Comparison of ENCODE assay signal across 20 mouse cellular contexts in the genomic region with DNA sequence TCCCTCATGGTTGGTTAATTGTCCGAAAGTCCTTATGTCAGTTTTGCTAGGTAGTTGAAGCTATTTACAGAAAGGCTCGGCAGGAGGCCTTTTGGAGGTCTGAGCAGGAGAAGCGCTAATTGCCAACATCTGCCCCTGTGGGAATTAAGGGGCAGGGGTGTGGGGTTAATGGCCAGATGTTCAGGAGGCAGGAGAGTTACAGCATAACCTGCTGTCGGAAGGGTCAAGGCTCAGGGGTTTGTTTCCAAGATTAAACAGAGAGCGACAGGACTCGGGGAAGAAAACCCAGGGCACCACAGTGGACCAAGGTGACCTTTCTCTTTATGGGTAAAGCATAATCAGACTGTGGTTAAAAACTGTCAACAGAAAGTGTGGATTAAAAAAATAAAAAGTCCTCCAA. TPM values are rescaled to one million over a fixed set of nuclear protein-coding genes. Genes with fewer than 3 reads are reported as not detected.
DNase-seq lines count a peak whose midpoint lies in the region; ATAC-seq and TF ChIP-seq lines count a peak whose summit lies in the region.
"Had no signal": no experiment of that assay in that cellular context is flagged by ENCODE, and none has a peak within 500 bp of the region (broad histone marks: within the 10 kb centered on the region; RNA-seq: fewer than 3 reads in every experiment).

No protein-coding gene starts in this region.

- DNase-seq in hindbrain, embryonic 10.5 days (ENCODE audit: low spot score) = peak; percentile 68
- DNase-seq in hindbrain, embryonic 14.5 days (ENCODE audit: low spot score) = no peak
- peak; percentile 81 for DNase-seq in embryo, embryonic 10 days (ENCODE audit: low spot score)
- DNase-seq in kidney, adult 2 months = peak; percentile 71
- DNase-seq in layer of hippocampus, postnatal 14 days (ENCODE audit: low spot score in 2 of 2) = no peak
- DNase-seq in frontal cortex, postnatal 25 days (ENCODE audit: low spot score in 2 of 2) = no peak
- no peak for DNase-seq in right cerebral cortex, postnatal 4 days
- DNase-seq: cerebellum, adult 2 months; heart, postnatal 36 days; left cerebral cortex, postnatal 4 days; thymus, postnatal 36 days had no signal

- 17% methylated on average over 6 of the region's 6 CpGs for WGBS in hindbrain, embryonic 10.5 days
- WGBS in hindbrain, embryonic 14.5 days = 19% methylated on average over 6 of the region's 6 CpGs
- 29% methylated on average over 6 of the region's 6 CpGs for WGBS in kidney, adult 2 months
- under 1% methylated on average over 6 of the region's 6 CpGs for WGBS in limb, embryonic 12.5 days

- no peaks in the 10 kb centered on the region for H3K36me3 ChIP-seq in hindbrain, embryonic 10.5 days
- H3K36me3 ChIP-seq in hindbrain, embryonic 14.5 days (replicated peaks; ENCODE audit: control insufficient read depth, insufficient read depth) = no peaks in the 10 kb centered on the region
- H3K36me3 ChIP-seq in kidney, adult 2 months (ENCODE audit: control insufficient read depth, insufficient read depth, low read length) = no peaks in the 10 kb centered on the region
- H3K36me3 ChIP-seq in limb, embryonic 12.5 days = no peaks in the 10 kb centered on the region
- H3K36me3 ChIP-seq: embryonic facial prominence, embryonic 13.5 days; intestine, embryonic 15.5 days; stomach, embryonic 15.5 days had no signal

- no peak for ATAC-seq in hindbrain, embryonic 14.5 days (ENCODE audit: low FRiP score)
- ATAC-seq in limb, embryonic 12.5 days (ENCODE audit: insufficient number of reproducible peaks, insufficient read depth, low FRiP score, low TSS enrichment, low read depth) = no peak
- ATAC-seq: forebrain, embryonic 14.5 days; intestine, embryonic 15.5 days had no signal

- no peaks in the 10 kb centered on the region for H3K9me3 ChIP-seq in hindbrain, embryonic 10.5 days
- H3K9me3 ChIP-seq in hindbrain, embryonic 14.5 days (ENCODE audit: control insufficient read depth, low read length) = no peaks in the 10 kb centered on the region
- no peaks in the 10 kb centered on the region for H3K9me3 ChIP-seq in limb, embryonic 12.5 days
- H3K9me3 ChIP-seq: embryonic facial prominence, embryonic 13.5 days; intestine, embryonic 15.5 days; stomach, embryonic 15.5 days had no signal

- TF ChIP-seq CTCF in kidney, adult 2 months (conservative IDR thresholded peaks at IDR 0.05; ENCODE audit: insufficient read depth, insufficient read length, low read depth, low read length) = no peak

- H3K4me3 ChIP-seq in hindbrain, embryonic 10.5 days = no peak overlapping the region
- H3K4me3 ChIP-seq in hindbrain, embryonic 14.5 days (replicated peaks; ENCODE audit: low read length) = no peak overlapping the region
- H3K4me3 ChIP-seq in kidney, adult 2 months (ENCODE audit: insufficient read depth, low read depth, low read length) = no peak overlapping the region
- H3K4me3 ChIP-seq in limb, embryonic 12.5 days (replicated peaks) = no peak overlapping the region
- H3K4me3 ChIP-seq: embryonic facial prominence, embryonic 13.5 days; intestine, embryonic 15.5 days; stomach, embryonic 15.5 days had no signal

- TF ChIP-seq POLR2A in kidney, adult 2 months (IDR thresholded peaks at IDR 0.05; ENCODE audit: low read depth, low read length) = no peak

- H3K27me3 ChIP-seq in hindbrain, embryonic 10.5 days (ENCODE audit: insufficient read depth, poor library complexity, severe bottlenecking) = no peaks in the 10 kb centered on the region
- no peaks in the 10 kb centered on the region for H3K27me3 ChIP-seq in hindbrain, embryonic 14.5 days (ENCODE audit: control insufficient read depth, insufficient read depth, low read length)
- H3K27me3 ChIP-seq in kidney, adult 2 months (replicated peaks; ENCODE audit: control insufficient read depth, insufficient read depth, low read length) = no peaks in the 10 kb centered on the region
- H3K27me3 ChIP-seq in limb, embryonic 12.5 days = no peaks in the 10 kb centered on the region; the same call in 1 of the 2 replicates
- H3K27me3 ChIP-seq: embryonic facial prominence, embryonic 13.5 days; intestine, embryonic 15.5 days; stomach, embryonic 15.5 days had no signal

- H3K4me2 ChIP-seq in hindbrain, embryonic 14.5 days (replicated peaks) = no peak overlapping the region
- 0 out of 2 replicates have a peak overlapping the region, but pooled peaks have one; percentile 5 for H3K4me2 ChIP-seq in limb, embryonic 12.5 days
- H3K4me2 ChIP-seq: embryonic facial prominence, embryonic 13.5 days; intestine, embryonic 15.5 days; stomach, embryonic 15.5 days had no signal

- H3K9ac ChIP-seq in hindbrain, embryonic 14.5 days = no peak overlapping the region
- no peak overlapping the region for H3K9ac ChIP-seq in limb, embryonic 12.5 days (replicated peaks)
- H3K9ac ChIP-seq: embryonic facial prominence, embryonic 13.5 days; intestine, embryonic 15.5 days; stomach, embryonic 15.5 days had no signal

- H3K4me1 ChIP-seq in hindbrain, embryonic 10.5 days (replicated peaks) = peaks cover 26% of the 10 kb centered on the region
- H3K4me1 ChIP-seq in hindbrain, embryonic 14.5 days (replicated peaks; ENCODE audit: control insufficient read depth, insufficient read depth, low read length) = peaks cover 10% of the 10 kb centered on the region; the same call in 1 of the 2 replicates
- H3K4me1 ChIP-seq in kidney, adult 2 months (ENCODE audit: control insufficient read depth, insufficient read depth, low read length) = peaks cover 7% of the 10 kb centered on the region; the same call in 1 of the 2 replicates
- peaks cover 57% of the 10 kb centered on the region for H3K4me1 ChIP-seq in limb, embryonic 12.5 days (replicated peaks)
- H3K4me1 ChIP-seq: intestine, embryonic 15.5 days had no signal

- no peak overlapping the region for H3K27ac ChIP-seq in hindbrain, embryonic 10.5 days
- no peak overlapping the region for H3K27ac ChIP-seq in hindbrain, embryonic 14.5 days
- H3K27ac ChIP-seq in kidney, adult 2 months (ENCODE audit: insufficient read depth, low read depth, low read length) = peak overlapping the region; percentile 22; the same call in 1 of the 2 replicates
- no peak overlapping the region for H3K27ac ChIP-seq in limb, embryonic 12.5 days
- H3K27ac ChIP-seq: embryonic facial prominence, embryonic 13.5 days; intestine, embryonic 15.5 days; stomach, embryonic 15.5 days had no signal

RNA-seq across cellular contexts. Expression of a gene that starts 50.6 kb away (rescaled TPM):
- polyA plus RNA-seq in hindbrain, embryonic 10.5 days (2016; fragmentation: Nextera tagmentation; extraction: Ambion mirVana) = 0.07 and 0.17 TPM in 2 replicates
- 0.05 TPM in 2 replicates for polyA plus RNA-seq in hindbrain, embryonic 14.5 days (2014; fragmentation: Nextera tagmentation; extraction: Ambion mirVana)
- 27.5 and 29.2 TPM in 2 replicates for polyA plus RNA-seq in kidney, adult 2 months (2012; rRNA removed)
- polyA plus RNA-seq in limb, embryonic 12.5 days (2016; fragmentation: Nextera tagmentation; extraction: Ambion mirVana) = not detected in 2 replicates
- not detected for total RNA-seq in layer of hippocampus, postnatal 14 days (2021)
- total RNA-seq: adrenal gland, adult 18-20 months; gastrocnemius, adult 8-10 months; heart, adult 8-10 months; heart, postnatal 36 days; left cerebral cortex, postnatal 4 days had no signal
- polyA plus RNA-seq: embryonic facial prominence, embryonic 13.5 days; forebrain, embryonic 14.5 days; intestine, embryonic 15.5 days; liver, embryonic 16.5 days; stomach, embryonic 15.5 days had no signal

RNA-seq across cellular contexts. Expression of a gene that starts 51.3 kb away (rescaled TPM):
- 93.1 and 104 TPM in 2 replicates for polyA plus RNA-seq in hindbrain, embryonic 10.5 days (2016; fragmentation: Nextera tagmentation; extraction: Ambion mirVana)
- 148 and 156 TPM in 2 replicates for polyA plus RNA-seq in hindbrain, embryonic 14.5 days (2014; fragmentation: Nextera tagmentation; extraction: Ambion mirVana)
- 5.6 TPM in 2 replicates for polyA plus RNA-seq in kidney, adult 2 months (2012; rRNA removed)
- 109 and 118 TPM in 2 replicates for polyA plus RNA-seq in limb, embryonic 12.5 days (2016; fragmentation: Nextera tagmentation; extraction: Ambion mirVana)
- 10 to 100 TPM; 32.3 to 34.8 TPM for total RNA-seq in layer of hippocampus, postnatal 14 days (2021)

RNA-seq across cellular contexts. Expression of a gene that starts 54.3 kb away (rescaled TPM):
- not detected in 2 replicates for polyA plus RNA-seq in hindbrain, embryonic 10.5 days (2016; fragmentation: Nextera tagmentation; extraction: Ambion mirVana)
- polyA plus RNA-seq in hindbrain, embryonic 14.5 days (2014; fragmentation: Nextera tagmentation; extraction: Ambion mirVana) = 0.13 and 0.14 TPM in 2 replicates
- not detected in 2 replicates for polyA plus RNA-seq in kidney, adult 2 months (2012; rRNA removed)
- not detected in 2 replicates for polyA plus RNA-seq in limb, embryonic 12.5 days (2016; fragmentation: Nextera tagmentation; extraction: Ambion mirVana)
- total RNA-seq in layer of hippocampus, postnatal 14 days (2021) = not detected
- total RNA-seq: adrenal gland, adult 18-20 months; gastrocnemius, adult 8-10 months; heart, adult 8-10 months; heart, postnatal 36 days; left cerebral cortex, postnatal 4 days had no signal
- polyA plus RNA-seq: cerebellum, adult 2 months; embryonic facial prominence, embryonic 13.5 days; forebrain, embryonic 14.5 days; intestine, embryonic 15.5 days; liver, embryonic 16.5 days; stomach, embryonic 15.5 days had no signal

Comparison
In these comparisons a context has a peak if more than half of its experiments do, and no peak if none do; other contexts are left out.
1. DNase-seq: peak in hindbrain, embryonic 10.5 days (single experiment), embryo, embryonic 10 days (single experiment) and kidney, adult 2 months (single experiment); none in hindbrain, embryonic 14.5 days (single experiment), layer of hippocampus, postnatal 14 days (0 of 2), frontal cortex, postnatal 25 days (0 of 2) and right cerebral cortex, postnatal 4 days (single experiment).
2. RNA of a gene that starts 50.6 kb away (polyA plus RNA-seq): 27.5 to 29.2 TPM in kidney, adult 2 months; 0.07 to 0.17 TPM in hindbrain, embryonic 10.5 days, 0.05 TPM in hindbrain, embryonic 14.5 days and not detected in limb, embryonic 12.5 days; every median in the first group is over 10 times any median in the second.
3. RNA of a gene that starts 51.3 kb away (polyA plus RNA-seq): 148 to 156 TPM in hindbrain, embryonic 14.5 days, 109 to 118 TPM in limb, embryonic 12.5 days and 93.1 to 104 TPM in hindbrain, embryonic 10.5 days; 5.6 TPM in kidney, adult 2 months; every median in the first group is over 10 times any median in the second.